ENCODE assay signal across 16 mouse cellular contexts in genomic region chr4:43481894-43482456, GRCm38 (mm10). TPM values are rescaled to one million over a fixed set of nuclear protein-coding genes. Genes with fewer than 3 reads are reported as not detected.
DNase-seq lines count a peak whose midpoint lies in the region; ATAC-seq lines count a peak whose summit lies in the region.
"Had no signal": no experiment of that assay in that cellular context is flagged by ENCODE, and none has a peak within 500 bp of the region (broad histone marks: within the 10 kb centered on the region; RNA-seq: fewer than 3 reads in every experiment).

No protein-coding gene starts in this region.

- DNase-seq in spleen, postnatal 36 days (ENCODE audit: low spot score in 2 of 2) = peak; percentile 46 to 58
- no peak for DNase-seq in spleen, postnatal 14 days (ENCODE audit: low spot score in 2 of 2)
- DNase-seq in splenic B cell, adult 2 months (ENCODE audit: low read depth, low spot score) = peak; percentile 71
- no peak for DNase-seq in adrenal gland, postnatal 4 days (ENCODE audit: low spot score in 2 of 2)
- no peak for DNase-seq in layer of hippocampus, adult 11-12 months (ENCODE audit: low spot score)
- no peak for DNase-seq in testis, postnatal 14 days (ENCODE audit: low spot score)
- DNase-seq: kidney, adult 18-20 months; kidney, postnatal 4 days had no signal

- no peaks in the 10 kb centered on the region for H3K36me3 ChIP-seq in splenic B cell, adult 2 months (ENCODE audit: control insufficient read depth, insufficient read depth, low read length, poor library complexity, severe bottlenecking)
- H3K36me3 ChIP-seq: heart, embryonic 13.5 days; hindbrain, embryonic 12.5 days; limb, embryonic 10.5 days; neural tube, embryonic 13.5 days had no signal

- ATAC-seq in common myeloid progenitor, adult 5-6 weeks (replicated peaks; ENCODE audit: low read depth, poor library complexity, severe bottlenecking) = peak; percentile 71
- ATAC-seq: forebrain, embryonic 13.5 days; midbrain, embryonic 16.5 days had no signal

- H3K27me3 ChIP-seq in splenic B cell, adult 2 months (ENCODE audit: control insufficient read depth, insufficient read depth, low read length, poor library complexity, severe bottlenecking) = no peaks in the 10 kb centered on the region
- H3K27me3 ChIP-seq: forebrain, embryonic 13.5 days; hindbrain, embryonic 12.5 days; neural tube, embryonic 13.5 days had no signal

RNA-seq across cellular contexts. Expression of gene Sit1, which starts 1.6 kb away (rescaled TPM):
- not detected in 2 replicates for total RNA-seq in common myeloid progenitor, adult 5-6 weeks (2017)
- total RNA-seq in adrenal gland, postnatal 4 days (2021) = not detected
- total RNA-seq: gastrocnemius, adult 2 months had no signal

RNA-seq across cellular contexts. Expression of gene Ccdc107, which starts 10.7 kb away (rescaled TPM):
- total RNA-seq in common myeloid progenitor, adult 5-6 weeks (2017) = 50.5 and 62.2 TPM in 2 replicates
- 10 to 100 TPM; 44.3 TPM for total RNA-seq in adrenal gland, postnatal 4 days (2021)

RNA-seq across cellular contexts. Expression of gene Arhgef39, which starts 17.5 kb away (rescaled TPM):
- 46.1 and 64.5 TPM in 2 replicates for total RNA-seq in common myeloid progenitor, adult 5-6 weeks (2017)
- 10 to 100 TPM; 11.3 to 15.0 TPM for total RNA-seq in adrenal gland, postnatal 4 days (2021)
- total RNA-seq: gastrocnemius, adult 2 months had no signal

RNA-seq across cellular contexts. Expression of gene Car9, which starts 24.8 kb away (rescaled TPM):
- total RNA-seq in common myeloid progenitor, adult 5-6 weeks (2017) = 7.3 and 8.3 TPM in 2 replicates
- 1 to 10 TPM; 1.4 to 1.5 TPM for total RNA-seq in adrenal gland, postnatal 4 days (2021)

RNA-seq across cellular contexts. Expression of gene Cd72, which starts 27.5 kb away (rescaled TPM):
- total RNA-seq in common myeloid progenitor, adult 5-6 weeks (2017) = 20.8 and 33.3 TPM in 2 replicates
- total RNA-seq in adrenal gland, postnatal 4 days (2021) = 1 to 10 TPM in 1 of 2 experiments, under 1 TPM in 1; 0.95 to 2.1 TPM
- total RNA-seq: gastrocnemius, adult 2 months had no signal

Comparison
In these comparisons a context has a peak if more than half of its experiments do, and no peak if none do; other contexts are left out.
1. DNase-seq: peak in spleen, postnatal 36 days (2 of 2) and splenic B cell, adult 2 months (single experiment); none in spleen, postnatal 14 days (0 of 2), adrenal gland, postnatal 4 days (0 of 2), layer of hippocampus, adult 11-12 months (single experiment) and testis, postnatal 14 days (single experiment).